Mouse (Mus musculus) forebrain, embryonic 15.5 days (tissue): ENCODE measurements around the gene Ptrh1. TPM values are rescaled to one million over a fixed set of nuclear protein-coding genes. Genes with fewer than 3 reads are reported as not detected.

Source experiments
- ATAC-seq: fragments of 200-750 bp; cut with Nextera tagmentation; replicated peaks from 2 replicates; pipeline ENCODE4 v1.8.0; 2017; ENCODE audit warnings: mild to moderate bottlenecking, moderate TSS enrichment, moderate library complexity
- H3K27ac ChIP-seq: fragments of 300-500 bp; sonication (generic); replicated peaks from 2 replicates; pipeline ENCODE4 v1.5.1; 2015; ENCODE audit warnings: mild to moderate bottlenecking, inconsistent platforms
- H3K27me3 ChIP-seq: fragments of 300-500 bp; sonication (generic); 2 replicates; pipeline ENCODE4 v1.6.1; 2015; ENCODE audit warnings: inconsistent platforms
- H3K36me3 ChIP-seq: fragments of 300-500 bp; sonication (generic); 2 replicates; pipeline ENCODE4 v1.6.1; 2015; ENCODE audit warnings: mild to moderate bottlenecking, inconsistent platforms
- H3K4me1 ChIP-seq: fragments of 300-500 bp; sonication (generic); 2 replicates; pipeline ENCODE4 v1.6.1; 2015; ENCODE audit warnings: inconsistent platforms
- H3K4me2 ChIP-seq: fragments of 300-500 bp; sonication (generic); replicated peaks from 2 replicates; pipeline ENCODE4 v1.6.1; 2015; ENCODE audit warnings: mild to moderate bottlenecking, inconsistent platforms
- H3K4me3 ChIP-seq: fragments of 300-500 bp; sonication (generic); 2 replicates; pipeline ENCODE4 v1.5.1; 2015; ENCODE audit warnings: mild to moderate bottlenecking, inconsistent platforms
- H3K9ac ChIP-seq: fragments of 300-500 bp; sonication (generic); replicated peaks from 2 replicates; pipeline ENCODE4 v1.6.1; 2015; ENCODE audit warnings: mild to moderate bottlenecking, inconsistent platforms
- H3K9me3 ChIP-seq: fragments of 300-500 bp; sonication (generic); 2 replicates; pipeline ENCODE4 v1.6.1; 2016; ENCODE audit warnings: inconsistent platforms
- WGBS: fragments of 180-500 bp; shearing (Covaris S2); methylation state at CpG from one replicate; pipeline ENCODE4 v1.1.7; 2015; ENCODE audit warnings: mixed read lengths; 5-methylcytosine and 5-hydroxymethylcytosine counted together
- polyA plus RNA-seq: library from polyadenylated mRNA; unstranded; fragments of >200 nt; fragmentation: Nextera tagmentation; extraction: Ambion mirVana; gene quantifications from 2 replicates; pipeline ENCODE4 v1.2.1, GENCODE M21; 2015

Gene Ptrh1
- polyA plus RNA-seq: 4.8 and 6.6 TPM in 2 replicates

GRCm38 (mm10) chr2:32775359-32776074 is at the start of gene Ptrh1, which contains the start of gene Ttc16:
Gene Ptrh1 (plus strand): TSS chr2:32775786.
Gene Ttc16 (minus strand): TSS chr2:32775633.
- Histone ChIP-seq H3K27me3 (0 out of 2 replicates have a peak, but pooled peaks cover 2% of the 10 kb centered on the region), H3K4me3 (peak within 1 kb of the TSS; percentile 79), H3K9me3 (no peaks in the 10 kb centered on the region), H3K4me2 (peak within 1 kb of the TSS; percentile 83), H3K4me1 (peaks cover 14% of the 10 kb centered on the region), H3K27ac (peak within 1 kb of the TSS; percentile 71), H3K36me3 (no peaks in the 10 kb centered on the region), H3K9ac (peak within 1 kb of the TSS; percentile 52)
- under 1% methylated on average over 46 of the region's 46 CpGs for WGBS
- ATAC-seq: peak; percentile 98

GRCm38 (mm10) chr2:32727435-32727834 is 48.2 kb upstream of the Ptrh1 start:
- no peak overlapping the region for H3K27ac ChIP-seq
- H3K9ac ChIP-seq: peak overlapping the region; percentile 29; the same call in 1 of the 2 replicates
- under 1% methylated on average over 16 of the region's 16 CpGs for WGBS

GRCm38 (mm10) chr2:32728463-32728862 is 47.1 kb upstream of the Ptrh1 start:
- no peaks in the 10 kb centered on the region for H3K27me3 ChIP-seq
- 0 out of 2 replicates have a peak overlapping the region, but pooled peaks have one; percentile 9 for H3K4me3 ChIP-seq
- H3K9ac ChIP-seq: 0 out of 2 replicates have a peak overlapping the region, but pooled peaks have one; percentile 7
- H3K36me3 ChIP-seq: no peaks in the 10 kb centered on the region
- peaks cover 4% of the 10 kb centered on the region for H3K4me1 ChIP-seq
- no peak overlapping the region for H3K4me2 ChIP-seq
- H3K27ac ChIP-seq: no peak overlapping the region
- ATAC-seq: no peak
- WGBS: 61% methylated on average over 7 of the region's 7 CpGs
- no peaks in the 10 kb centered on the region for H3K9me3 ChIP-seq

More at GRCm38 (mm10) chr2:32727435-32727834, 48.2 kb upstream of the Ptrh1 start:
- Histone ChIP-seq H3K4me1 (peaks cover 4% of the 10 kb centered on the region), H3K4me3 (peak overlapping the region; percentile 31), H3K27me3 (no peaks in the 10 kb centered on the region), H3K36me3 (no peaks in the 10 kb centered on the region), H3K9me3 (no peaks in the 10 kb centered on the region), H3K4me2 (peak overlapping the region; percentile 46)
- ATAC-seq: peak; percentile 97

- Histone ChIP-seq H3K9ac (no peak overlapping the region), H3K4me1 (peaks cover 4% of the 10 kb centered on the region), H3K4me2 (no peak overlapping the region), H3K36me3 (no peaks in the 10 kb centered on the region), H3K27ac (no peak overlapping the region), H3K9me3 (no peaks in the 10 kb centered on the region), H3K27me3 (no peaks in the 10 kb centered on the region), H3K4me3 (no peak overlapping the region)
- 88% methylated on average over 4 of the region's 4 CpGs for WGBS
- no peak for ATAC-seq
Measured at GRCm38 (mm10) chr2:32729547-32729946, 46.0 kb upstream of the Ptrh1 start.

GRCm38 (mm10) chr2:32730854-32731253 is 44.7 kb upstream of the Ptrh1 start:
- H3K9ac ChIP-seq: no peak overlapping the region

GRCm38 (mm10) chr2:32731911-32732310 is 43.7 kb upstream of the Ptrh1 start:
- Histone ChIP-seq H3K4me3 (no peak overlapping the region), H3K9ac (no peak overlapping the region), H3K27ac (no peak overlapping the region), H3K36me3 (no peaks in the 10 kb centered on the region), H3K27me3 (no peaks in the 10 kb centered on the region), H3K4me2 (no peak overlapping the region), H3K9me3 (no peaks in the 10 kb centered on the region), H3K4me1 (peaks cover 3% of the 10 kb centered on the region)
- no peak for ATAC-seq
- 70% methylated on average over 4 of the region's 4 CpGs for WGBS

More at GRCm38 (mm10) chr2:32730854-32731253, 44.7 kb upstream of the Ptrh1 start:
- Histone ChIP-seq H3K9me3 (no peaks in the 10 kb centered on the region), H3K4me1 (peaks cover 4% of the 10 kb centered on the region), H3K4me2 (no peak overlapping the region), H3K4me3 (no peak overlapping the region), H3K27ac (no peak overlapping the region), H3K27me3 (no peaks in the 10 kb centered on the region), H3K36me3 (no peaks in the 10 kb centered on the region)
- no peak for ATAC-seq
- 60% methylated on average over 11 of the region's 11 CpGs for WGBS

- Histone ChIP-seq H3K4me2 (no peak overlapping the region), H3K27ac (no peak overlapping the region), H3K27me3 (no peaks in the 10 kb centered on the region), H3K9me3 (no peaks in the 10 kb centered on the region), H3K36me3 (no peaks in the 10 kb centered on the region), H3K4me1 (no peaks in the 10 kb centered on the region), H3K4me3 (no peak overlapping the region), H3K9ac (no peak overlapping the region)
- 68% methylated on average over 6 of the region's 6 CpGs for WGBS
- no peak for ATAC-seq
Measured at GRCm38 (mm10) chr2:32732695-32733094, 42.9 kb upstream of the Ptrh1 start.

- no peak overlapping the region for H3K4me2 ChIP-seq
- no peaks in the 10 kb centered on the region for H3K36me3 ChIP-seq
- H3K4me3 ChIP-seq: no peak overlapping the region
- H3K4me1 ChIP-seq: no peaks in the 10 kb centered on the region
- no peak overlapping the region for H3K9ac ChIP-seq
- no peak overlapping the region for H3K27ac ChIP-seq
- H3K27me3 ChIP-seq: no peaks in the 10 kb centered on the region
- no peak for ATAC-seq
- WGBS: 45% methylated on average over 4 of the region's 4 CpGs
- no peaks in the 10 kb centered on the region for H3K9me3 ChIP-seq
Measured at GRCm38 (mm10) chr2:32734480-32734879, 41.1 kb upstream of the Ptrh1 start.

- ATAC-seq: no peak
- 48% methylated on average over 4 of the region's 4 CpGs for WGBS
Measured at GRCm38 (mm10) chr2:32734933-32735332, 40.7 kb upstream of the Ptrh1 start.

GRCm38 (mm10) chr2:32736306-32736829 is 39.2 kb upstream of the Ptrh1 start:
- H3K27ac ChIP-seq: no peak overlapping the region
- H3K9me3 ChIP-seq: no peaks in the 10 kb centered on the region
- peaks cover 10% of the 10 kb centered on the region for H3K4me1 ChIP-seq
- H3K4me3 ChIP-seq: no peak overlapping the region
- H3K27me3 ChIP-seq: no peaks in the 10 kb centered on the region
- H3K36me3 ChIP-seq: no peaks in the 10 kb centered on the region
- ATAC-seq: no peak
- H3K9ac ChIP-seq: no peak overlapping the region
- WGBS: 37% methylated on average over 3 of the region's 3 CpGs
- H3K4me2 ChIP-seq: no peak overlapping the region

More at GRCm38 (mm10) chr2:32734933-32735332, 40.7 kb upstream of the Ptrh1 start:
- Histone ChIP-seq H3K9me3 (no peaks in the 10 kb centered on the region), H3K27ac (no peak overlapping the region), H3K4me1 (no peaks in the 10 kb centered on the region; the same call in 1 of the 2 replicates), H3K36me3 (no peaks in the 10 kb centered on the region), H3K4me3 (no peak overlapping the region), H3K9ac (no peak overlapping the region), H3K27me3 (no peaks in the 10 kb centered on the region), H3K4me2 (no peak overlapping the region)

GRCm38 (mm10) chr2:32737008-32737407 is 38.6 kb upstream of the Ptrh1 start:
- no peak overlapping the region for H3K9ac ChIP-seq
- H3K4me3 ChIP-seq: no peak overlapping the region
- H3K36me3 ChIP-seq: no peaks in the 10 kb centered on the region
- no peaks in the 10 kb centered on the region for H3K9me3 ChIP-seq
- ATAC-seq: no peak
- no peak overlapping the region for H3K4me2 ChIP-seq
- WGBS: 49% methylated on average over 6 of the region's 6 CpGs
- no peak overlapping the region for H3K27ac ChIP-seq
- H3K27me3 ChIP-seq: no peaks in the 10 kb centered on the region
- peaks cover 16% of the 10 kb centered on the region for H3K4me1 ChIP-seq

GRCm38 (mm10) chr2:32739311-32739710 is 36.3 kb upstream of the Ptrh1 start:
- Histone ChIP-seq H3K36me3 (no peaks in the 10 kb centered on the region), H3K4me1 (peaks cover 37% of the 10 kb centered on the region), H3K27ac (no peak overlapping the region), H3K9me3 (no peaks in the 10 kb centered on the region), H3K27me3 (no peaks in the 10 kb centered on the region), H3K4me2 (no peak overlapping the region), H3K4me3 (no peak overlapping the region), H3K9ac (no peak overlapping the region)
- 73% methylated on average over 4 of the region's 4 CpGs for WGBS
- ATAC-seq: no peak
